Mouse (Mus musculus): ENCODE results near the gene Sptbn4. TPM values are rescaled to one million over a fixed set of nuclear protein-coding genes. Genes with fewer than 3 reads are reported as not detected.
A peak's percentile ranks its signal among the peaks of the same experiment; 100 is the strongest.

The Sptbn4 gene
- polyA plus RNA-seq, 1 experiment from 2014 or later = 0.47 TPM

DNA sequence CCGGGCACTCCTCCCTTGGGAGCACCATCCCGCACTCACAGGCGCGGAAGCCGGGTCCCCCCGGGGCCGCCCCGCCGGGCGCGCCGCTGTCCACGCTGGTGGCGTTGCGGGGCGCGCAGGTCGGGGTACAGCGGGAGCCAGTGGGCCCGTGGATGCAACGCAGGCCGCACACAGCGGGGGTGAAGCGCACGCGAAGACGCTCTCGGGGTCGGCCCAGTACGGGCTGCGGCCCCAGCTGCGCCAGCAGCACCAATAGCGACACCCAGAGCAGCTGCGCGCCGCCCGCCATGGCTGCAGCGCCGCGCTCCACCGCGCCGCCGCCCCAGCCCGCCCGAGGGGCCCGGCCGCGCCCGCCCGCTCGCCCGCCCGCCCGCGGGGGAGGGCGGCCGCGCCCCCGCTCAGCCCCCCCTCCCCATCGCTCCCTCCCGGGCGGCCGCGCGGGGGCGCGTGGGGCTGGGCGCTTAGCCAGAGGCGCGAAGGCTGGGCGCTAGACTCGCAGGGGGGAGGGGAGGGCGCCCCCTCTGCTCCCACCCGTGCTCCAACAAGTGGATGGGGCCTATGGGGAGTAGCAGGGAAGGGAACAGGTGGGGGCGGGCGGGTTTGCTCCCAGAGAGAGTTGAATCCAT, 114.1 kb downstream of the Sptbn4 start:
- H3K9ac ChIP-seq = peak overlapping the region; percentile 48
- H3K4me3 ChIP-seq (replicated peaks) = peak overlapping the region; percentile 42
- no peaks in the 10 kb centered on the region for H3K36me3 ChIP-seq (replicated peaks)
- peaks cover 89% of the 10 kb centered on the region for H3K27me3 ChIP-seq
- H3K4me1 ChIP-seq = peaks cover 67% of the 10 kb centered on the region
- H3K27ac ChIP-seq = no peak overlapping the region
- WGBS = 2% methylated on average over 26 of the region's 77 CpGs
- no peak for ATAC-seq (ENCODE audit: low FRiP score)
- H3K9me3 ChIP-seq = no peaks in the 10 kb centered on the region
- H3K4me2 ChIP-seq = peak overlapping the region; percentile 71

DNA sequence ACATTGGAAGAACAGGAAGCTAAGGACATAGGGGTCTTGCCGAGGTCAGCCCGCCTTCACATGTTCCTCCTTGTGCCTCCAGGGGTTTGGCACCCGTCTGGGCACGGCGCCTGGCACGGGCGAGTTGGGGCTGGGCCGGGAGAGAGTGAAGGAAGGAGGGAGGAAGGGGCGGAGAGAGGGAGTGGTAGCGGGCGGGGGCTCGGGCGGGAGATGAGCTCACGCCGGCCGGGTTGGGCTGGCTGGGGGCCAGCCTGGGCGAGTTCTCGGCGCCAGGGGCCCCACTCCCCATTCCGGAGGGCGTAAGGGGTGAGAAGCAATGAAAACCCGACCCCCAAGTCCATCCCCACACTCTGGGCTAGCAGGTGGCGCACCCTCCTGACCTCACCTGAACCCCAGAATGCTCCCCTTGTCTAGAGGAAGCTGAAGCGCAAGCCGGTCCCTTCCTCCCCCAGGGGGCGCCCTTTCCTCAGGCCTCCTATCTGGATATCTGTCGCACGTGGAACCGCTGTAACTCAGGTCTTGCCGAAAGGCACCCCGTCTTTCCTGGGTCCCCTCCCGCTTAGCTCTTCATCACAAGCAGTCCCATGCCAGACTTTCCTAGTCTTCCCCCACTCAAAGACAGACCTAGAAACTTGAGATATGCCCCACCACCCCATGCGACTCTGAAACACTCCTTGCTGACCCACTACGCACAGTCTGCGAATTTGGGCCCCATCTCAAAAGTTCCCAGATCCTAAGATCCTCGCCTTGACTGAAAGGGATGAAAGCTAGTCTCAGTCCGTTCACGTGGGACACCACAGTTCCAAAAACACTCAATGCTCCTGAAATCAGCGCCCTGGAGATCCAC, 114.9 kb downstream of the Sptbn4 start:
- Histone ChIP-seq H3K9ac (peak overlapping the region; percentile 48), H3K36me3 (replicated peaks) (no peaks in the 10 kb centered on the region), H3K27me3 (peaks cover 89% of the 10 kb centered on the region), H3K4me3 (replicated peaks) (peak overlapping the region; percentile 42), H3K9me3 (no peaks in the 10 kb centered on the region), H3K27ac (no peak overlapping the region), H3K4me1 (peaks cover 63% of the 10 kb centered on the region), H3K4me2 (peak overlapping the region; percentile 71)
- no peak for ATAC-seq (ENCODE audit: low FRiP score)
- WGBS = under 1% methylated on average over 33 of the region's 39 CpGs

GRCm38 (mm10) chr7:27331854-27332253, 115.6 kb downstream of the Sptbn4 start:
- no peak overlapping the region for H3K9ac ChIP-seq
- no peaks in the 10 kb centered on the region for H3K36me3 ChIP-seq (replicated peaks)
- H3K4me3 ChIP-seq (replicated peaks) = no peak overlapping the region
- H3K27ac ChIP-seq = no peak overlapping the region
- no peaks in the 10 kb centered on the region for H3K9me3 ChIP-seq
- peaks cover 90% of the 10 kb centered on the region for H3K27me3 ChIP-seq
- peak overlapping the region; percentile 71; the same call in 1 of the 2 replicates for H3K4me2 ChIP-seq
- ATAC-seq (ENCODE audit: low FRiP score) = no peak
- WGBS = 6% methylated on average over 8 of the region's 8 CpGs
- peaks cover 56% of the 10 kb centered on the region for H3K4me1 ChIP-seq

GRCm38 (mm10) chr7:27331541-27331851, 116.0 kb downstream of the Sptbn4 start:
- Histone ChIP-seq H3K4me3 (replicated peaks) (no peak overlapping the region), H3K27me3 (peaks cover 91% of the 10 kb centered on the region), H3K9me3 (no peaks in the 10 kb centered on the region), H3K27ac (no peak overlapping the region), H3K36me3 (replicated peaks) (no peaks in the 10 kb centered on the region), H3K9ac (no peak overlapping the region), H3K4me1 (peaks cover 54% of the 10 kb centered on the region), H3K4me2 (peak overlapping the region; percentile 58)
- no peak for ATAC-seq (ENCODE audit: low FRiP score)
- WGBS = 6% methylated on average over 8 of the region's 8 CpGs

- ATAC-seq (ENCODE audit: low FRiP score) = 0 out of 2 replicates have a peak, but pooled peaks have one; percentile 1
- Histone ChIP-seq H3K36me3 (replicated peaks) (no peaks in the 10 kb centered on the region), H3K9ac (peak overlapping the region; percentile 36; the same call in 1 of the 2 replicates), H3K4me1 (peaks cover 55% of the 10 kb centered on the region), H3K9me3 (no peaks in the 10 kb centered on the region), H3K4me3 (replicated peaks) (peak overlapping the region; percentile 40), H3K4me2 (peak overlapping the region; percentile 58), H3K27me3 (peaks cover 97% of the 10 kb centered on the region), H3K27ac (no peak overlapping the region)
- under 1% methylated on average over 39 of the region's 39 CpGs for WGBS
These were observed 116.6 kb downstream of the Sptbn4 start for GRCm38 (mm10) chr7:27330709-27331540.

DNA sequence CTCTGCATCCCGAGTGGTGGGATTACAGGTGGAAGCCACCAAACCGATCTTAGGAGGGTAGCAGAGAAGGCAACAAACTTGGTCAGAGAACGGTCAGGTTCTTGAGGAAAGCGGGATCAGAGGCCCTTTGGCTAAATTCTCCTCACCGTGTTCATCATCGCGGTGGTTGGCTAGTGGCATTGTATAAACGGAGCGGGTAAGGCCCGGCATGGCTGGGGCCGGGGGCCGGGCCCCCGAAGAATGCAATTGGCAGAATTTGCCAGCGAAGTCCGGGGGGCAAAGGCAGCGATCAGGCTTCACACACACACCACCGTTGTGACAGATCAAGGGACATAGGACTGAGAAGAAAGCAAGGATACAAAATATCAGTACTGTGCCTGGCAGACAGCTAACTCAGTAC, 117.5 kb downstream of the Sptbn4 start:
- WGBS = 20% methylated on average over 17 of the region's 17 CpGs
- no peak overlapping the region for H3K9ac ChIP-seq
- H3K4me2 ChIP-seq = no peak overlapping the region
- no peak overlapping the region for H3K4me3 ChIP-seq (replicated peaks)
- H3K9me3 ChIP-seq = no peaks in the 10 kb centered on the region
- ATAC-seq (ENCODE audit: low FRiP score) = no peak
- H3K36me3 ChIP-seq (replicated peaks) = no peaks in the 10 kb centered on the region
- peaks cover 63% of the 10 kb centered on the region for H3K4me1 ChIP-seq
- H3K27ac ChIP-seq = no peak overlapping the region
- H3K27me3 ChIP-seq = peaks cover 100% of the 10 kb centered on the region

GRCm38 (mm10) chr7:27329326-27329947, 118.0 kb downstream of the Sptbn4 start:
- H3K36me3 ChIP-seq (replicated peaks) = no peaks in the 10 kb centered on the region
- peaks cover 100% of the 10 kb centered on the region for H3K27me3 ChIP-seq
- H3K4me2 ChIP-seq = peak overlapping the region; percentile 52
- H3K9me3 ChIP-seq = no peaks in the 10 kb centered on the region
- peak overlapping the region; percentile 29 for H3K4me3 ChIP-seq (replicated peaks)
- 3% methylated on average over 45 of the region's 45 CpGs for WGBS
- H3K9ac ChIP-seq = no peak overlapping the region
- H3K27ac ChIP-seq = no peak overlapping the region
- peak; percentile 57 for ATAC-seq (ENCODE audit: low FRiP score)
- H3K4me1 ChIP-seq = peaks cover 60% of the 10 kb centered on the region

DNA sequence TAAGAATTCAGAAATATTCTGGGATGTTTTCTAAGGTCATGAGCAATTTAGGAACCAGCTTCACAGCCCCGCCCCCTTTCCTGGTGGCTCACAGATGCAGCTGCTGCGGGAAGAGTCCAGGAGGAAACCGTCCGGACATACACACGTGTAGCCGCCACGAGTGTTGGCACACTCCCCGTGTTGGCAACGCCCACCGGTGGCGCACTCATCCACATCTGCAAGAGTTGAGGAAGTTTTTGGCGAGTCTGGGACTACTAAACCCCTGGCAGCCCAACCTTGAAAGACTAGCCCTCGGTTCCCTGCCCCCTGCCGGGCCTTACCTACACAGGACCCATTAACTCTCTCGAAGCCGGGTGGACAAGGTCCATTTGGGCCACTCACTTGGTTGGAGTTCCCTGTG, 118.8 kb downstream of the Sptbn4 start:
- H3K4me2 ChIP-seq = no peak overlapping the region
- no peak overlapping the region for H3K9ac ChIP-seq
- no peak for ATAC-seq (ENCODE audit: low FRiP score)
- H3K4me3 ChIP-seq (replicated peaks) = no peak overlapping the region
- H3K27me3 ChIP-seq = peaks cover 100% of the 10 kb centered on the region
- peaks cover 52% of the 10 kb centered on the region for H3K4me1 ChIP-seq
- H3K36me3 ChIP-seq (replicated peaks) = no peaks in the 10 kb centered on the region
- WGBS = 45% methylated on average over 16 of the region's 16 CpGs
- H3K9me3 ChIP-seq = no peaks in the 10 kb centered on the region
- no peak overlapping the region for H3K27ac ChIP-seq

GRCm38 (mm10) chr7:27328161-27328560, 119.3 kb downstream of the Sptbn4 start:
- Histone ChIP-seq H3K4me3 (replicated peaks) (no peak overlapping the region), H3K36me3 (replicated peaks) (no peaks in the 10 kb centered on the region), H3K4me2 (no peak overlapping the region), H3K9ac (no peak overlapping the region), H3K27ac (no peak overlapping the region), H3K27me3 (peaks cover 100% of the 10 kb centered on the region), H3K9me3 (no peaks in the 10 kb centered on the region), H3K4me1 (peaks cover 49% of the 10 kb centered on the region)
- WGBS = 86% methylated on average over 11 of the region's 11 CpGs
- no peak for ATAC-seq (ENCODE audit: low FRiP score)

DNA sequence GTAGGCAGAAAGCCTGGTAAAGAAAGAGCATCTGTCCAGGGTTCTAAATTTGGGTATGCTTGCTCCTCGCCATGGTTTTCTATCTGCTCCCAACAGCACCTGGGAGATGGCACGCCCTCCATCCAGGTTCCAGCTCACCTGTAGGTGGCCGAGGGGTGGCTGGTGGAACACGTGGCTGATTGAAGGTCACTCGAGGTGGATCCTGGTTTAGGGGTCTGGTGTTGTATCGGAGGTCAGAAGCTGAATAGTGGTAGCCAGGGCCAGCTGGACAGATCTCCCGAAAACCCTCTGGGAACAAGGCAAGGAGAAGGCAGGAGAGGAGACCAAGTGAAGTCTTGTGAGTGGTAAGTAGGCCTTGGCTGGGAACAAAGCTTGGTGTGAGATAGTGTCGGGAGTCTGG, 120.0 kb downstream of the Sptbn4 start:
- Histone ChIP-seq H3K27ac (no peak overlapping the region), H3K4me1 (peaks cover 42% of the 10 kb centered on the region), H3K4me2 (no peak overlapping the region), H3K9me3 (no peaks in the 10 kb centered on the region), H3K9ac (no peak overlapping the region), H3K27me3 (peaks cover 100% of the 10 kb centered on the region), H3K36me3 (replicated peaks) (no peaks in the 10 kb centered on the region), H3K4me3 (replicated peaks) (no peak overlapping the region)
- WGBS = 91% methylated on average over 8 of the region's 8 CpGs
- no peak for ATAC-seq (ENCODE audit: low FRiP score)

DNA sequence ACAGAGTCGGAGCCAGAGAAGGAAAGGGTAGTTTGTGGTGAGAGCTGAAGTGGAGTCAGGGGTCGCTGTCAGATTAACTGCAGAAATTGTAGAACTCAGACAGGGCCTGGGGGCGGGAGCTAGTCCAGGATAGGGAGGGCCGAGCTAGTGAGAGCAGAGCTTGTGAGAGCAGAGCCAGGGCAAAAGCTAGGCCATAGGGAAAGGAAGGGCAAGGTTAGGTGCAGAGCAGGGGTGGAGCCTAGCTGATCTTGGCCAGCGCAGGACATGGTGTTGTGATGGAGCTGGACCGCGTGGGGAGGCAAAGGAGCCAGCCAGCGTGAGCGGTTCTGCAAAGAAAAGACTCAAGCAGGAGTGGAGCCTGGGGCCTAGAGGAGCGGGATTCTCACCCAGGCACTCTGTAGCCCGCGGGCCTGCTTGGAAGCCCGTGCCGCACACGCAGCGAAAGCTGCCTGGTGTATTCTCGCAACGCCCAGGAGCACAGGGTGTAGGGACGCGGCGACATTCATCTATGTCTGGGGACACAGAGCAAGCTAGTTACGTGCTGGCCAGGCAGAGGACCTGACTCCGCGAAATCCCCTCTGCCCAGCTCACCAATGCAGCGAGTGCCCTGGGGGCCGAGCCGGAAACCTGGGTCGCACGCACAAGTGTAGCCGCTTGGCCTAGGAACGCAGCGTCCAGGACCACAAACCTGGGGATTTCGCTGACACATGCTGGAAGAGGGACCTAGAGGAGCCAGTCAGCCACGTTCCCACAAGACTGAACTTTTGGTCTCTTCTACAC, 121.2 kb downstream of the Sptbn4 start:
- H3K27ac ChIP-seq = no peak overlapping the region
- peaks cover 89% of the 10 kb centered on the region for H3K27me3 ChIP-seq
- no peaks in the 10 kb centered on the region for H3K9me3 ChIP-seq
- no peak for ATAC-seq (ENCODE audit: low FRiP score)
- peaks cover 37% of the 10 kb centered on the region for H3K4me1 ChIP-seq
- WGBS = 32% methylated on average over 34 of the region's 34 CpGs
- peak overlapping the region; percentile 48 for H3K4me2 ChIP-seq
- H3K9ac ChIP-seq = no peak overlapping the region
- no peaks in the 10 kb centered on the region for H3K36me3 ChIP-seq (replicated peaks)
- H3K4me3 ChIP-seq (replicated peaks) = peak overlapping the region; percentile 30
